Mouse (Mus musculus): ENCODE data around the gene Hif1an. TPM values are rescaled to one million over a fixed set of nuclear protein-coding genes. Genes with fewer than 3 reads are reported as not detected.

The Hif1an gene
- 13.0 to 27.7 TPM (median 26.6 TPM) in 3 replicates for total RNA-seq (2017)

DNA sequence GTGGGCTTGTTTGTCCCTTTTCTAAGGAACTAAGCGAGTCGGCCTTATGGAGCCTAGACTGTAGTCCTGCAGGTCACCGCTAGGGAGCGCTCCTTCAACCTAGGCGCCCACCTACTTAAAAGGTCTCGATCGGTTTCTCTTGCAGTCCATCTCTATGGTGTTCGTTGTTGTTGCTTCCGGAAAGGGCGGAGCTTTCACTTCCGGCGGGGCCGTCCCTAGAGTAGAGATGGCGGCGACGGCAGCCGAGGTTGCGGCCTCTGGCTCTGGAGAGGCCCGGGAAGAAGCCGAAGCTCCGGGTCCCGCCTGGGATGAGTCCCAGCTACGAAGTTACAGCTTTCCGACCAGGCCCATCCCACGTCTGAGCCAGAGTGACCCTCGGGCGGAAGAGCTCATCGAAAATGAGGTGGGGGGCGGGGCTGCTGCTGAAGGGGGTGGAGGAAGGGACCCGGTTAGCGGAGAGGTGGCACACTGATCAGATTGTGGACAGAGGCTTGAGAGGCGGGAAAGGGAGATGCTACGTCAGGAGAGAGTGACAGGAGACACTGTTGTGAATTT lies at the start of gene Hif1an:
Hif1an (plus strand) TSS at position 199 of the 555 bp plus-strand sequence.
- peak; percentile 98 for ATAC-seq (replicated peaks; ENCODE audit: insufficient number of reproducible peaks, low FRiP score, low TSS enrichment, poor library complexity, severe bottlenecking)

DNA sequence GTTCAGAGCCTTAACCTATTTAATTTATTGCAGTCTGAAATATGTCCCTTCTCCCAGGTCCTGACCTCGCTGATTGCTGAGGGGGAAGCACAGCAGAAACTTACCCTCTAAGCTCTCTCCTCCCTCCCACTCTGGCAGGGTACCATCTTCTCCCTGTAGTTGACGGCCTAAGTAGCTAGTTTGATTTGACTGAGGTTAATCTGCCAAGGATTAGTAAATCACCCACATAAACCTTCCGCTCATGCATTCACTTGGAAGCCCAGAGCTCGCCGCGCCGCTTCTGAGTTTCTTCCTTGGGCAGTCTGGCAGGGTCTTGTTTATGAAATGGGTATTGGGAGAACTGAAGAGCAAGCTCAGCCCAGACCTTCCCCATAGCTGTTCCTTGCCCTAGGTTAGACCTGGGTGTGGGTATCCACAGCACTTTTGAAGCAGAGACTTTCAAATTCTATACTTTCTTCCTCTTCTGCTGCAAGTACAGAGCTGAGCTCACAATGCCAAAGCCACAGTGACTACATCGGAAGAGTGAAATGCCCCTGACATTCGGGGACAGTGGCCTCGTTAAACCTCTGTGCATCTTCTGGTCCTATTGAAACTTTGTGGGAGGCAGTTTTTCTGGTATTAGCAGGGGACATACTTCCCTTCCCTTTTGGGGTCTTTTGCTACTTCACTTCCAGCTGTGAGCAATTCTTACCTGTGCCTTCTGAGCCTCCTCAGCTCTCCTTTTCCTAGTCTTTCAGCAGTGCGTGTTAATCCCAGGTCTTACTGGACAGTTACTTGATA lies 49.4 kb upstream of the Hif1an start:
- ATAC-seq (replicated peaks; ENCODE audit: insufficient number of reproducible peaks, low FRiP score, low TSS enrichment, poor library complexity, severe bottlenecking) = no peak

DNA sequence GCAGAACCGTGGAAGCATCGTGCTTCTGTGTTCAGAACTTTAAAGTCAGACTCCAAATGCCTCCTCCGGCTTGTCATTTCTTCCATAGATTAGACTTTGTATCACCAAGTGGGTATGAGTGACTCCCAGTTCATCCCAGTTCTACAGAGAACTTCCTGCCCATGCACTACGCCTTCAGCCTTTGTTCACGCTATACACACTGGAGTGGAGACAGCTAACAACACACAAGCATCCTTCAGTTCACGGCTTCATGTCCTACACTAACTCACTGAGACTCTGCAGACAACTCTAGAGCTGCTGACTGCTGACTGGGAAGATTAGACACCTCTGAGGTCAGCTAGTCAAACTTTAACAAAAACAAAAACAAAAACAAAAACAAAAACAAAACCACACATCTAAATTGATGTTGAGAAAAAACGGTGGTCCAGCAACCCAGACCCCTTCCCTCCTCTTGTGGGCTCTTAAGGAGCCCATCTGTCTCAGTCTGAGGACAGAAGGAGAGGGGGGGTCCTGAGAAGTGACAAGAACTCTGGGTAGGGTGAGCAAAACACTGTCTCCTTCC lies 48.6 kb upstream of the Hif1an start:
- ATAC-seq (replicated peaks; ENCODE audit: insufficient number of reproducible peaks, low FRiP score, low TSS enrichment, poor library complexity, severe bottlenecking) = no peak

DNA sequence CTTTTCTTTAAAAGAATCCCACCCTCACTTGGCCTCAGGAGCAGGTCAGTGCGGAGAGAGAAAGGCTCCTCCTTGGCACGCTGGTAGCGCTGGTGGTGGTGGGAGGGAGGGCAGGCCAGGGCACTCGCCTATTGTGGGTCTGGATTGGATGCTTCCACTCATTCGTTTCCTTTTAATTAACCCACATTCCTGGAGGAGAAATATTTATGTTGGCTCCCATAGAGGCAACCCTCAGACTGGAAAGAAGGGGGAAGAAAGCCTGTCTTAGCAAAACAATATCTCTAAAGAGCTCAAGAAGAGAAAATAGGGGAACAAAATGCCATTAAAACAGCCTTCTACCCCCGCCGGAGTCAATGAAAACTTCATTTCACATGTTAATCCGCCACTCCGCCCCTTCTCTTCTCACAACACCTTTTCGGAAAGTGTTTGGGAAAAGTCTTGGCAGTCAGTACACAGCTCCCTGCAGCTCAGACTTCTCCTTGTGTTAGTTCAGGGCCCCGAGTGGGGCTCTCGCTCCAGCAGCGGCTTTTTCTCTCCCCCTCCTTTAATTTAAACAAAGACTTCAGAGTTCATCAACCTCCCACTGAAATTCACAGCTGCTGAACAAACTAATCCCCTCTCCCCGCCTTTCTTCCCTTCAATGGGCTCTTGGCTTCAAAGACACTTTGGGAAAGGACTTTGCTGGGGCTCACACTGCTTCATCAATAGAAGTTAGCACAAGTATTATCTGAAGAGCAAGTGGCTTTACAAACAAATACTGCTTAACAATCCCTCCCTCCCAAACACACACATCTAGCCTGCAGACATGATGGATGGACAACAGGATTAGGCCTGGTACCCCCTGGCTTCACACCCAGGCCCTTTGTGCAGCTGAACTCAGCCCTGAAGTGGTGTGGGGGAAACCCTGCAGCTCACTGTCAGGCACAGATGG lies 47.9 kb upstream of the Hif1an start:
- ATAC-seq (replicated peaks; ENCODE audit: insufficient number of reproducible peaks, low FRiP score, low TSS enrichment, poor library complexity, severe bottlenecking) = no peak

DNA sequence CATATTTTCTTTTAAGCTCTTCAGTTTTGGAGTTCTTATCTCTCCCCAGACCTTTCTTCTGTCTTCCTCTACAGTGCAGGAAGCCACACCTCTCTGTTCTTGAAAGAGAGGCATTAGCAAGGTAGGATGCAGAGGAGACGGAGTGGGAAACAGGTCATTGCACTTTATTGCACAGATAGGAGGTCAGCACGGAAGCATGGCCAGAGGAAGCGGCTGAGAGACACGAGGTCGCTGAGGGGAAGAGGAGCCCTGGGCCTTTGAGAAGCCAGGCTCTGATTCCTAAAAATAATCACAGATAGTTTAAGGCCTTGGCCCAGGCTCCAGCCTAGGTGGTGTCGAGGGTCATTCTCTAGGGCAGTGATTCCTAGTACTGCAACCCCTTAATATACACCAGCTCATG lies 46.9 kb upstream of the Hif1an start:
- ATAC-seq (replicated peaks; ENCODE audit: insufficient number of reproducible peaks, low FRiP score, low TSS enrichment, poor library complexity, severe bottlenecking) = no peak

DNA sequence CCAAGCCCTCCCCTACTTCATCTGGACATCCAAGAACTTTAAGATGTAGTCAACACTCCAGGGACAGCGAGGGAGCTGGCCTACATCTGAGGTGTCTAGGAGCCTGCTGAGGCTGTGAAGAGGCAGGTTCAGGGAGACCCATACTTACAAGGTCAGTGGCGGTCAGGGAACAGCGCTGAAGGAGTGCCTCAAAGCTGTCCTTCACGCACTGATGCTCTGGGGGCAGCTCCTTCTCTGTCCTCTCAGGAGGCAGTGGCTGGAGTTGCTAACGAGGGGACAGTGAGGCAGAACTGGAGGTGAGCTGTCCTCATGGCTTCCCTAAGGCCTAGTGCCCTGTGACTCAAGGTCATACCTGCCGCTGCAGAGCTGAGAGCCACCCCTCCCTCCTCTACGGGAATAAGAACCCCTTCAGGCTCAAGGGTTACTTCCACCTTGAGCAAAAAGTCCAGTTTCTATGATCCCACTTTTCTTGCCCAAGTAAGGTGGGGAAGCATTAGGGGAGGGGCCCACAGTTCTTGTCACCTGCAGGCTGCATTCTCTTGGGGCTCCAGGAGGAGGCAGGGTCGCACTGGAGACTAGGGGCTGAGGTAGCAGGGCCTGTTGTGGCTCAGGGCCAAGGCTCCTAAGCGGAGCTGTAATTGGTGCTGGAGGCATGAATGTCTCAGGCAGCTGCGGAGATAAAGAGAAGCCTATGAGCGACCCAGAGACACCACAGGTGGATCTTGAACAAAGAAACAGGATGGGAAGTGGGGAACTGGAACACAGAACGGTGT lies 44.5 kb upstream of the Hif1an start:
- no peak for ATAC-seq (replicated peaks; ENCODE audit: insufficient number of reproducible peaks, low FRiP score, low TSS enrichment, poor library complexity, severe bottlenecking)

DNA sequence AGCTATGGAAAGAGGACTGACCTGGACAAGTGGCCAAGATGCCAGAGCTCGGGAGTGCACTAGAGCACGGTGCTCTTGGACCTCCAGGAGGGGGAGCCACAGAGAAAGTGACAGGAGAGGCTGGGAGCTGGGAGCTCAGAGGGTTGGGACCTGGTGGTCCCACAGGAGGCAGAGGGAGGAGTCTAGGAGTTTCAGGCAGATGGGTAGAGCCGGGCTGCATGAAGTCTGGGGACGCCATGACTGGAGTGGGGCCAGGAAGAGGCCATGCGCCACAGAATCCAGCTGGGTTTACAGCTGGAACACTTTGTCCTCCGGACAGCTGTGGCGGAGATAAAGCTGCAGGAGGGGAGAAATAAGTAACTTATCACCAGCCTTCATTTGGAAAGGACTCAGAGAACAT lies 43.5 kb upstream of the Hif1an start:
- no peak for ATAC-seq (replicated peaks; ENCODE audit: insufficient number of reproducible peaks, low FRiP score, low TSS enrichment, poor library complexity, severe bottlenecking)

DNA sequence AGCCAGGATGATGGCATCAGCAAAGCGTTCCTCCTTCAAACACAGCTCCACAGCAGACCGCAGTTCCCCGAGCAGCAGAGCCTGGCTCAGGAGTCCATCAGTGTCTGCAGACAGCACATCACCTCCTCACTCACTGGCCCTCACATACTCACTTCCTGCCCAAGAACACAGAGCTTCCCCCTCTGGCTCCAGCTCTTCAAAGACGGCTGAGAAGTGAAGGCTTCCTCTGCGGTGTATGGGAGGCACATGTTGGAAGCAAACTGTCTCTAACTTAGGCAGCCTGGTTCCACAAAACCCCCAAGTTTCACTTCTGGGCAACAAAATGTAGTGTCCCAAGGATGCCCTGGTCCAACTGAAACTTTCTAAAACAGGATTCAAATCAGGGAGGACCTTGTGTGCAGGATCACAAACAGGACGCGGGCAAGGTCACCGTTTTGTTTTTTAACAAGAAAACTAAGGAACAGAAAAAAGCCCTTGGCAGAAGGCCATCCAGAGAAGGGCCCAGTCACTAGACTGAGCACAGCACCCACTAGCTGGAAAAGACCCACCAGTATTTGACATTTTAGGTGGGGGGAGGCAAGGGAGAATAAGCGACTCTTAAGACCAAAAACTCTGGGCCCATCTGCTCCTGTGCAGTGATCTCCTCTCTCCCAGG lies 37.0 kb upstream of the Hif1an start:
- 0 out of 2 replicates have a peak, but pooled peaks have one; percentile 29 for ATAC-seq (replicated peaks; ENCODE audit: insufficient number of reproducible peaks, low FRiP score, low TSS enrichment, poor library complexity, severe bottlenecking)

DNA sequence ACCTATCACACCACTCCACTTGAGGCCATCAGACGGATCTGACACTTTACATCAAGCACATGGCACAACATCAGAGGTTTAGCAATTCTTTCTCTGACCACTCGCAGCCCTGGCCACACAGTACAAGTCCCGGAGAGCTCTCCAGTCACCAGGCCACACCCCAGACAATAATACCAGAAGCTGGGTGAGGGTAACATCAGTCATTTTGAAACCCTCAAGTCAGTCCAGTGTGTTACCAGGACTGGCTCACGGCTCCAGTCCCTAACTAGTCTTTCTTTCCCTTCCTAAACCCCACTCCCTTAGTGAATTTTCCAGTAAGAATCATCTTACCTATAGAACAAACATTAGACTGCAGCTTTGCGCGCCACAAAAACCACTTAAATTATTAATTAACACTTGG lies 32.6 kb upstream of the Hif1an start:
- ATAC-seq (replicated peaks; ENCODE audit: insufficient number of reproducible peaks, low FRiP score, low TSS enrichment, poor library complexity, severe bottlenecking) = no peak

DNA sequence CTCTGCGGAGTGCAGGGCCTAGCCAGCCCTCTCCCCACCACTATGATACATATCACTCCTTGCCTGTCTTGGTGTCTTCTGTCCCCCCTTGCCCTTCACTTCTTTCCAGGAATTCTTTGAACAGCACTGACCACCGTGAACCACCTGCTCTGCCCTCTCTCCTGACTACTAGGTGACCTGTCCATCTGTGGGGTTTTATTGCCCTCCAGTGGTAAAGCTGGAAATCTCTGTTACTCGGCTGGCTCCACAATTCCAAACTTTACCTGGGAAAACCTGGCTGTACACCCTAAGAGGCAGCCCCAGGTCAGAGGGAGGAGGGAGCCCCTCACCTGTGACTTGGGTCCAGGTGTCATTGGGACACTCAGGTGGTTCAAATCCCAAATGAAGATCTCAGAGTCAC lies 27.3 kb upstream of the Hif1an start:
- ATAC-seq (replicated peaks; ENCODE audit: insufficient number of reproducible peaks, low FRiP score, low TSS enrichment, poor library complexity, severe bottlenecking) = no peak

DNA sequence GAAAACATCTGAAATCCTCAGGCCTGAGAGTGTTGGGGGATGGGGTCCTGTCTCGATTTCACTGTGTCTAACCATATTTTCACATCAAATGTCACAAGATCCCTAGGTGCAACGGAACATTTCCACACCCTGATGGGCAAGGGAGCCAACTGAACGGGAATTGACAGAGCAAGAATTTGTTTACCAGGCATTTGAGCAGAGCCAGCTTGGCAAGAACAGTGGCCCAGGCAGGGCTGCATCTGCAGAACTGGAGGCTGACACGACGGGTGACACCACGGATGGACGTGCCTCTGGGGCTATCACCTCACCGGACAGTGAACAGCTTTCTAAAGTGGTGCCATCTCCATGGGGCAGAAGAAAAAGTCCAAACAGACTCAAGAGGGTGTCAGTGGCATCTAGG lies 25.2 kb upstream of the Hif1an start:
- ATAC-seq (replicated peaks; ENCODE audit: insufficient number of reproducible peaks, low FRiP score, low TSS enrichment, poor library complexity, severe bottlenecking) = no peak

DNA sequence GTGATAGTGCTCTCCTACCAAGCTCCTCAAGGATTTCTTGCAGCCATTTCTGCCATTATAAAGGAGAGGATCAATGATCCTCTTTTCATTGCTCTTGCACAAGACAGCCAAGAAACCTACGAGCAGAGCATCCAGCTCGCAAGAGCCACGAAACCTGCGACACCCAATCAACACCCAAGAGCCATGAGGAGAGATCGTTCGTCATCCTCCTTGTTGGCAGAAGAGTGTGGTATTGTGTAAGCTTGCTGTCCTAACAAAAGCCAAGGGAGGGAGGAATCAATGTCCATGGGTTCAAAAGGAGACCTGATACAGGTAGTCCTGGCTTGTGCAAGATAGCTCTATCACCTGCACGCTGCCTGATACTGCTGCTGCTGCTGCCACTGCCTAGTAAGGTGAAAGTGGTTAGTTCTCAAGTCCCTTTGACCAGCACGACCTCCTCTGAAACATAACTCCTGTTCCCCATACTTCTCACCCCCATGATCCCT lies 19.9 kb upstream of the Hif1an start:
- no peak for ATAC-seq (replicated peaks; ENCODE audit: insufficient number of reproducible peaks, low FRiP score, low TSS enrichment, poor library complexity, severe bottlenecking)

DNA sequence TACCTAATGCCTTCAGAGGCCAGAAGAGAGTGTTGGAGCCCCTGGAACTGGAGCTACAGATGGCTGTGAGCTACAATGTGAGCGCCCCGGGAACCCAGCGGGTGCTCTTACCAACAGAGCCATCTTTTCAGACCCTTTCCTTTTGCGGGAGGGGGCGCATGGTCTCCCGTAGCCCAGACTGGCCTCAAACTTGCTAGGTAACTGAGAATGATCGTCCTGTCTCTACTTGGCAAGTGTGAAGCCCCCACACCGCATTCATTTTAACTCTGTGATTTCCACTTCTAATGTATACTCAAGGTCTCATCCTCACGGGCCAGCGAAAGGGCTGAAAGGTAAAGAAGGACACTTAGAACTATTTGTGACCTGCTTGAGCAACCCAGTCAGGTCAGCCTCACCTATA lies 18.3 kb upstream of the Hif1an start:
- ATAC-seq (replicated peaks; ENCODE audit: insufficient number of reproducible peaks, low FRiP score, low TSS enrichment, poor library complexity, severe bottlenecking) = 0 out of 2 replicates have a peak, but pooled peaks have one; percentile 22

DNA sequence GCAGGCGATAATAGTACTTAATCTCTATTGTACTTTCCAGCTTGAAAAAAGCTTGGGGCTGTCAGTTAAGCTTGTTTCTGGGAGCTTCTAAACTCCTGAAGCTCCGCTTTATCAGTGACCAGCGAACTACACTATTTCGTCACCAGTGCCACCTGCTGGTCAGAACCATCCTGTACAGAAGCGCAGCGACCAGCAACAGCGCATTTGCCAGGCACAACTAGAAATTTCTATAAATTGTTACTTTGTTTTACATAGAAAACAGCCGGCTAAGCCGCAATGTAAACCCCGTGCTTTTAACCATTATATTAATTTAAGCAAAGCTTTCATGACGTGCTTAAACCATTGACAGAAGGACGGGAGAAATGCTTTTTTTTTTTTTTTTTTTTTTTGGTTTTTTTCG lies 17.9 kb upstream of the Hif1an start:
- ATAC-seq (replicated peaks; ENCODE audit: insufficient number of reproducible peaks, low FRiP score, low TSS enrichment, poor library complexity, severe bottlenecking) = peak; percentile 74

DNA sequence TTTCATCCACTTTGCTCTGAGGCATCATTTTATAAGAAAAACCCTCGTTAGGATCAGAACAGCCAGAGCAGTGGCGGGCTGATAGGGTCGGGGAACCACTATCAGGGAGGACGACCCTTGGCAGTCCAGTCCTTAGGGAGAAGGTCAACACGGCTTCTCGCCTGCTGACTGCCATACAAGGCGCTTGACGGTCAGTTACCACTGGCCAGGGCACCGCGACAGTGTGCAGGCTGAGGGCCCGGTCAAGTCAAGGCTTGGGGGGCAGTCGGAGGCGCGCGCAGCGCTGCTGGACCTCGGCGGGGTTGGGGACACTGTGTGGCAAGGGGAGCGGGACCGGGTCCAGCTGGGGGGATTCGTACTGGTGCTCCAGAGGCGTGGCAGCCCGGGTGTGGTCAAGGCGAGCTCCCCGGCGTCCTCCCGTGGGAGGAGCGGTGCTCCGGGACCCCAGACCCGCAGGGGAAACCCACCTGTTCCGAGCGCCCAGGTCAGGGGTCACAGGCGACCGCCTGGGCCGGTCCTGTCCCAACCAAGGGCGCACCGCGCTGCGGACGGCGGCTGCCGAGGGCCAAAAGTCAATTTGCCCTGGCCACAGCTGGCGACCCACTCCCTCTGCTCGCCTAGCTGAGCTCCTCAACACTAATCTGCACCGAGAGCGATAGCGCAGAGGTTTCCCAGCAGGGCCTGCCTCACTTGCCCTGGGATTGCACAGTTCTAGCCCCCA lies 17.2 kb upstream of the Hif1an start, which contains the start of gene Sec31b:
Sec31b (minus strand) TSS at position 544 of the 721 bp plus-strand sequence.
- 0 out of 2 replicates have a peak, but pooled peaks have one; percentile 34 for ATAC-seq (replicated peaks; ENCODE audit: insufficient number of reproducible peaks, low FRiP score, low TSS enrichment, poor library complexity, severe bottlenecking)

DNA sequence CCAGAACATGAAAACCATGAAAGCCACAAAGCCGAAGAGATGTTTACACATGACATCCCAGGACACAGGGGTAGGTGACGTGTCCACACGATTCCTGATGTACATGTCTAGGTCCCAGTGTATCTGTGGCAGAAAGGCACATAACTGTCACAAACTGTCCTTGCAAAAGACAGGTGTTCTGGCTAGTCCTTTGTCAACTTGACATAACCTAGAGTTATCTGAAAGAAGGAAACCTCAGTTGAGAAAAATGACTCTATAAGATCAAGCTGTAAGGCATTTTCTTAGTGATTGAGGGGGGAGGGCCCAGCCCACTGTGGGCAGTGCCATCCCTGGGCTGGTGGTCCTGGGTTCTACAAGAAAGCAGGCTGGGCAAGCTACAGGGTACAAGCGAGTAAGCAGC lies 9.9 kb upstream of the Hif1an start, which contains the start of gene Gm20538:
Gm20538 (minus strand) TSS at position 101 of the 400 bp plus-strand sequence.
- ATAC-seq (replicated peaks; ENCODE audit: insufficient number of reproducible peaks, low FRiP score, low TSS enrichment, poor library complexity, severe bottlenecking) = no peak

DNA sequence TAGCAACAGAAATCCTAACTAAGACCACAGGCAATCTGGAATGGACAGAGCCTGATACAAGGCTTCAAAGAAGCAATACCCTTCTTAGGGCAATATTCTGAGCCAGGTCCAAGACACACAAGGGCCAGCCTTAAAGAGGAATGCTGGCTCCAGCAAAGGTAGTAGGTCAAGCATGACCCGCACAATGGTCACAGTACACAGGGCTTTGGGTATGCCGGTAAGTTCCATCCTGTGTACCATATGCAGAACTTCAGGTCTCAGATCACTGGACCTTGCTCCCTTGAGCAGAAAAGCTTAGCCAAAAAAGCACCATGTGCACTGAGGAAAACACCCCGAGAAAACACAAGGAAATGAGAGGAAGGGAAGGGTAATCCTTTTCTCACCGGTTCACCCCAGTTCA lies 9.4 kb upstream of the Hif1an start:
- ATAC-seq (replicated peaks; ENCODE audit: insufficient number of reproducible peaks, low FRiP score, low TSS enrichment, poor library complexity, severe bottlenecking) = no peak

Data from monocyte, adult 5-6 weeks (primary cell).